ENCODE assay signal across 8 mouse cellular contexts in the genomic region with DNA sequence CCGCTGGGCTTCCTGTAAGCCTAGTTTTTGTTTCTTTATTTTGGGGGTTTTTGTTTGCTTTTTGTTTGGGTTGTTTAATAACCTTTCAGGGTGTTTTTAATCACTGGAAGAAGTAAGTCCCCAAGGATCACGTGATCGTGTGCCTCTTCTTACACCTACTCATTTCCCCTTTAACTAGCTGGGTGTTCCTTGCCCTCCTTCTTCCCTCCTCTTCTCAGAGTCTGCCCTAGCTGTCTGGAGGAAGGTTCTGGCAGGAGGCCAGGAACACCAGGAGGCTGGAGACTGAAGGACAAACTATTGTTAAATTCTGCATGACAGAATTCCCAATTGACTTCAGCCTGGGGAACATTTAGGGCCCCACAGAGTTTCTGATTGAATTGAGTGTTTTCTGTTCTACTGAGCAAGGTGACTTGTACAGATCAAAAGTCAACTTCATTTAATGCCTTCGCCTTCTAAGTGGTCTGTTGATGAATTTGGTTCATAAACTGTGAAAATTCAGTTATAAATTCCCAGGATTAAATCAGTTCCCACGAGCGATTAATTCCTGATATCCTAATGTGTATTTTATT.
A peak's percentile ranks its signal among the peaks of the same experiment; 100 is the strongest.
DNase-seq lines count a peak whose midpoint lies in the region; ATAC-seq and TF ChIP-seq lines count a peak whose summit lies in the region.

No protein-coding gene starts in this region.

- no peak for TF ChIP-seq CTCF in heart, postnatal 0 days (IDR thresholded peaks at IDR 0.05; ENCODE audit: low read depth)

- DNase-seq in heart, postnatal 0 days (ENCODE audit: low spot score): peak; percentile 13
- no peak for DNase-seq in heart, adult 9 months (ENCODE audit: low spot score in 2 of 2)
- peak; percentile 41 for DNase-seq in urinary bladder, postnatal 14 days (ENCODE audit: low spot score)
- DNase-seq in urinary bladder, adult 2 months (ENCODE audit: low spot score): no peak
- peak; percentile 68 to 76 for DNase-seq in kidney, adult 8-10 months
- DNase-seq in spleen, adult 12 weeks (ENCODE audit: low spot score): no peak

- H3K4me3 ChIP-seq in heart, postnatal 0 days (ENCODE audit: low read depth, low read length): no peak overlapping the region
- H3K4me3 ChIP-seq in midbrain, embryonic 16.5 days (ENCODE audit: low read depth, low read length): no peak overlapping the region
- H3K4me3 ChIP-seq in hindbrain, embryonic 12.5 days: no peak overlapping the region

- WGBS in heart, postnatal 0 days: 72% methylated on average over 6 of the region's 6 CpGs
- 71% methylated on average over 6 of the region's 6 CpGs for WGBS in midbrain, embryonic 16.5 days
- WGBS in hindbrain, embryonic 12.5 days: 82% methylated on average over 6 of the region's 6 CpGs

- H3K27ac ChIP-seq in heart, postnatal 0 days (ENCODE audit: low read depth): no peak overlapping the region
- H3K27ac ChIP-seq in midbrain, embryonic 16.5 days (ENCODE audit: low read length): no peak overlapping the region
- H3K27ac ChIP-seq in hindbrain, embryonic 12.5 days: no peak overlapping the region

- no peak overlapping the region for H3K9ac ChIP-seq in heart, postnatal 0 days (replicated peaks; ENCODE audit: low read depth, low read length)
- H3K9ac ChIP-seq in midbrain, embryonic 16.5 days (ENCODE audit: low read depth, low read length): no peak overlapping the region
- H3K9ac ChIP-seq in hindbrain, embryonic 12.5 days: no peak overlapping the region

- H3K9me3 ChIP-seq in heart, postnatal 0 days (replicated peaks; ENCODE audit: control insufficient read depth, low read length): no peaks in the 10 kb centered on the region
- peaks cover 4% of the 10 kb centered on the region; the same call in 1 of the 2 replicates for H3K9me3 ChIP-seq in midbrain, embryonic 16.5 days (replicated peaks; ENCODE audit: control insufficient read depth, low read length, poor library complexity, severe bottlenecking)
- peaks cover 8% of the 10 kb centered on the region; the same call in 1 of the 2 replicates for H3K9me3 ChIP-seq in hindbrain, embryonic 12.5 days (replicated peaks)

- no peak for ATAC-seq in heart, postnatal 0 days (ENCODE audit: insufficient read depth, low read depth)
- no peak for ATAC-seq in midbrain, embryonic 16.5 days
- ATAC-seq in hindbrain, embryonic 12.5 days (ENCODE audit: low FRiP score): no peak

- peaks cover 5% of the 10 kb centered on the region; the same call in 1 of the 2 replicates for H3K4me1 ChIP-seq in heart, postnatal 0 days (ENCODE audit: control insufficient read depth, insufficient read depth)
- H3K4me1 ChIP-seq in midbrain, embryonic 16.5 days (ENCODE audit: control insufficient read depth, insufficient read depth, low read length): no peaks in the 10 kb centered on the region
- H3K4me1 ChIP-seq in hindbrain, embryonic 12.5 days: peaks cover 7% of the 10 kb centered on the region

- H3K27me3 ChIP-seq in heart, postnatal 0 days (ENCODE audit: control insufficient read depth, insufficient read depth, low read length): no peaks in the 10 kb centered on the region
- H3K27me3 ChIP-seq in midbrain, embryonic 16.5 days (ENCODE audit: control insufficient read depth, insufficient read depth, low read depth, low read length): no peaks in the 10 kb centered on the region
- no peaks in the 10 kb centered on the region for H3K27me3 ChIP-seq in hindbrain, embryonic 12.5 days

- H3K36me3 ChIP-seq in heart, postnatal 0 days (replicated peaks; ENCODE audit: control insufficient read depth, insufficient read depth, low read length): no peaks in the 10 kb centered on the region
- H3K36me3 ChIP-seq in midbrain, embryonic 16.5 days (ENCODE audit: control insufficient read depth, insufficient read depth, low read length): peaks cover 3% of the 10 kb centered on the region; the same call in 1 of the 2 replicates
- H3K36me3 ChIP-seq in hindbrain, embryonic 12.5 days: no peaks in the 10 kb centered on the region

- H3K4me2 ChIP-seq in heart, postnatal 0 days (ENCODE audit: low read depth, low read length): no peak overlapping the region
- no peak overlapping the region for H3K4me2 ChIP-seq in midbrain, embryonic 16.5 days (ENCODE audit: low read length)
- no peak overlapping the region for H3K4me2 ChIP-seq in hindbrain, embryonic 12.5 days (replicated peaks)

- TF ChIP-seq EP300 in heart, postnatal 0 days (IDR thresholded peaks at IDR 0.05; ENCODE audit: low read depth): no peak

Comparison
In these comparisons a context has a peak if more than half of its experiments do, and no peak if none do; other contexts are left out.
1. DNase-seq: peak in heart, postnatal 0 days (single experiment), urinary bladder, postnatal 14 days (single experiment) and kidney, adult 8-10 months (2 of 2); none in heart, adult 9 months (0 of 2), urinary bladder, adult 2 months (single experiment) and spleen, adult 12 weeks (single experiment).